Mouse (Mus musculus) G1E (cell line): ENCODE data around the gene St6gal1.

ENCODE experiments used
- CTCF ChIP-seq: IDR thresholded peaks from 2 replicates; pipeline ENCODE4 v1.5.1; 2012; ENCODE audit warnings: low read depth, low read length, inconsistent platforms, mixed read lengths
- POLR2AphosphoS5 ChIP-seq: IDR thresholded peaks from 2 replicates; pipeline ENCODE4 v1.6.1; 2012; ENCODE audit warnings: low read depth, low read length, inconsistent platforms; ENCODE audit not compliant: insufficient replicate concordance

DNA sequence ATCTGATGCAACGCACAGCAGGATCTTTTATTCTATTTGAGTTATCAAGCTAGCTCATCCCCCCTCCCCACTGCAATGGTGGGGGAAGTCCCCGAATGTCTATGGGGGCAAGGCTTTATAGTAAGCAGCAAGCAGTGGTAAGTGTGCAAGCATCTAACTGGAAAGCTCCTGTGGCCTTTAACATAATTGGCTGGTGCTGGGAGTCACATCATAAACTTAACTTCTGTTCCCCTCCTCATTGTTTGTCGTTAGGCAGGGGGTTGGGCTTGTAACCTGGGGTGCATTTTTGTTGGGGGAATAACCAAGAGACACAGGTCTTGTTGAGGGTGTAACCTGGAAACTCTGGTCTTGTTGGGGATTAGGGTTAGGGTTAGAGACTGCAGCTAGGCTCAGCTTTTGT, 3.9 kb downstream of the St6gal1 start:
- TF ChIP-seq CTCF (no peak), POLR2AphosphoS5 (no peak)
